Mouse (Mus musculus): ENCODE measurements around the gene Efcab6. TPM values are rescaled to one million over a fixed set of nuclear protein-coding genes. Genes with fewer than 3 reads are reported as not detected.

Gene Efcab6
- total RNA-seq, 2 experiments from 2014 or later, result not detected

DNA sequence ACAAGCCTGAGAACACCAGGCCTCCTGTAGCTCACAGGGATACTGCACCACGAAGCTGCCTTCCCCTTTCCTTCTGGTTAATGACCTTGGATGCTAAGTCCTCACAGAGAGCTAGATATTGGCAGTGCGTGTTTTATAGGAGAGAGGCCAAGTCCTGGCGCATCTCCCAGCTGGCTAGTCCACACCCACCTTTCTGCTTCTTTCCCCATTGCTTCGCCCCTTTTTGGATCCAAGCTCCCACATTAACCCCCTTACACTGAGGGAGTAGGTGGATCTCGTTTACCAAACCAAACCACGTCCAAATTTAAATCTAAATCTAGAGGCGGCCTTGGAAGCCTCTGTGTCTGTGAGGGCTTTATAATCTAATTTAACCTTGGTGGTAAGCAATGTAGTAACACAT, 170.9 kb downstream of the Efcab6 start:
- no peak for ATAC-seq (ENCODE audit: poor library complexity, severe bottlenecking)

DNA sequence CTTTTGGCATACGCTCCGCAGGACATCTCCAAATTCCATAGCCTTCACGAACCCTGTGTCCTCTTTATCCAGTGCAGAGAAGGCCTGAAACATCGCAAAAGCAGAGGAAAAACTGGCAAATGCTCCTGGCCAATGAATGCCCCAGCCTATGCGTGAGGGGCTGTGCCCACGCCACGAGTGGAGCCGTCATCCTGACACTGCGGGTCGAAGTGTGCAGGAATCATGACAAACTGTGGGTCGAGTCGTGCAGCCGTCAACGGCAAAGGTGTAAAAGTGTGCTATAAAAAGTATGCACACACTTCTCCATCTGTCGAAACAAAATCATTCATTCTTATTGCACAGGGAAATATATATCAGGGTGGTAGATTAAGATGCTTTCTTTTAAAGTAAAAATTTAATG, 172.3 kb downstream of the Efcab6 start:
- no peak for ATAC-seq (ENCODE audit: poor library complexity, severe bottlenecking)

DNA sequence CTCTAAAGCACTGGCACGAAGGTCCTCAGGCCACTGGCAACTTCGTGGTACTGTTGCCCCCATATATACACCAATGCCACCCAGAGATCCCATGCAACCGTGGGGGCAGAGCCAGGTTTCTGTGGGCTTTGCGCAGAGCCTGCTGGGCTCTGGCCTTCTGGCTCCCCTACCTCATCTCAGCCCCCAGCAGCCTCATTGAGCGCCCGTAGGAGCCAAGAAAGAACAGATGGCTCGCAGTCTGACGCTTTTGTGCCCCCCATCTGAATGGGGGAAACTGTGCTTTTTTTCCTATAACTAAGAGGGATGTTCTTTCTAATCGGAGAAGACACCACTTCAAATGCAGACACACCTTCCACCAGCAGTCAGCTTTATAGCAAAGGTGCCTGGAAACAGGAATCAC, 180.9 kb downstream of the Efcab6 start:
- ATAC-seq (ENCODE audit: poor library complexity, severe bottlenecking), result no peak

DNA sequence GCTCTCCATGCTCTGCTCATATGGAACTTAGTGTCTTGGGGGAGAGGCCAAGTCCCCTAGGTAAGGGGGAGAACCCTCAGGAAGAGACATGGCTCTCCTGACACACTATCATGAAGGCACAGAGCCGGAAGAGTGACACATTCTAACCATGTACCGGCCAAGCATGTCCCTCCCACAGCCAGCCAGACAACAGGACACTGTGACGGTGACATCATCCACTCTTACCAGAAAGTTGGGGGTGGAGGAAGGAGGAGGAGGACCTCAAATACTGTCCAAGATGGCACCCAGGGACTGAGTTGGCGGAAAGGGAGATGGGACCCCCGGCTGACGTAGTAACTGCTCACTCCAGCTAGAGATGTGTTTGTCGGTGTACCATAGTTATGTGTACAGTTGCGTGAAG, 181.4 kb downstream of the Efcab6 start:
- no peak for ATAC-seq (ENCODE audit: poor library complexity, severe bottlenecking)

DNA sequence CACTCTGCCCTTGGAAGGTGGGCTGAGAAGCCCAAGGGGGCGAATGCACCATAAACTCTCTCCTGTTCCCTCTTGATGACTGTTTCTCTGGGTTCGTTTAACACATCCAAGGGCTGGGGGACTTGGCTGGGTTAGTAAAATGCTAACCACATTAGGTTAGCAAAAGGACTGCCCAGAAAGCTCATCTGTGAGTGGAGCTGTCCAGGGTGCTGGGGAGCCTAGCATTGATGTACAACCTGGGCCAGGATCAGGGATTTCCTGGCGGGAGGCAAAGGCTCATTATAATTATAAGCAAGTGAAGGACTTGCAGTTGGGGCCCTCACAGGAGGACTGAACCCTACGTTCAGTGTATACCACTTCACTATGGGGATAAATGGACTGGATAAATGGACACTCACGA, 185.3 kb downstream of the Efcab6 start:
- no peak for ATAC-seq (ENCODE audit: poor library complexity, severe bottlenecking)

DNA sequence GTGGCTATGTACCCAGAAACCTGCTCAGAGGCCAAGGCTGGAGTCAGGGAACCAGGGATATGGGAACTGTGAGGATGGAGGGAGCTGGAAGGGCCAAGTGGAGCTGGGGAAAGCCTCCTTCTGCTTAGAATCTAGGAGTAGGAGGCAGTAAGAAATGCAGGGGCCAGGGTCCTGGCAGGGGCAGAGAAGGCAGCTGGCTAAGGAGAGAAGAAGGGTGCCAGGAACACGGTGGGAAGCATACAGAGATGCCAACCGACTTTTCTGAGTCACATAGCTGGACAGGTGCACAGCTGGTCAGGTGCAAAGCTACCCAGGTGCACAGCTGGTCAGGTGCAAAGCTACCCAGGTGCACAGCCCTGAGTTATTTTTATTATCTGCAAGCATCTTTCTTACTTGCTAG, 187.3 kb downstream of the Efcab6 start:
- ATAC-seq (ENCODE audit: poor library complexity, severe bottlenecking), result no peak

DNA sequence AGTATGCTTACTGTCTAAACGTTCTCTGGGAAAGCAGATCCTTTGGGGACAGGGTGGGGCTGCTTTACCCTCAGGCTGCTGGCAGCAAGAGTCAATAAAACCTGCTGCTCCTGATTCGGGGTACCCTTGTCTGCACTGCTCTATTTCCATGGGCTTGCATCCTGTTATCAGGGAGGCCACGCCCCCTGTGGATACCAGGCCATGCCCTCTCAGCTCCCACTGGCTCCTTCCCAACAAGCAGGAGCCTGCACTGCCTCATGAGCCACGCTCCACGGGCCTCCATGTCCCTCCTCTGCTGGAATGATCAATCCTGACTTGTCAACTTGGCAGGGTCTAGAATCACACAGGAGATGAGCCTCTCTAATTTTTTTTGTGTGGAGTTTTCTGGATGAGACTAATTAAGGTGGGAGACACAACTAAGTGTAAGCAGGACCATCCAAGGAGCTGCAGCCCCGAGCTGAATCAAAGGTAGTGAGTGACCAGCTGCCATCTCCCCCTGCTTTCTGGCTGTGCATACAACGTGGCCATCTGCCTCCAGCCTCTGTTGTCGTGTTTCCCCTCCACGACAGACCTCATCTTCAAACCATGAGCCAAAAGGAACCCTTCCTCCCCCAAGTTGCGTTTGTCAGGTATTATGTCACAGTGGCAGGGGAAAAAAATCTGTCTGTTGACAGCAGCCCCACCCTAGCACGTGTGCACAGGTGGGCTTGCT, 187.9 kb downstream of the Efcab6 start:
- ATAC-seq (ENCODE audit: poor library complexity, severe bottlenecking), result no peak

DNA sequence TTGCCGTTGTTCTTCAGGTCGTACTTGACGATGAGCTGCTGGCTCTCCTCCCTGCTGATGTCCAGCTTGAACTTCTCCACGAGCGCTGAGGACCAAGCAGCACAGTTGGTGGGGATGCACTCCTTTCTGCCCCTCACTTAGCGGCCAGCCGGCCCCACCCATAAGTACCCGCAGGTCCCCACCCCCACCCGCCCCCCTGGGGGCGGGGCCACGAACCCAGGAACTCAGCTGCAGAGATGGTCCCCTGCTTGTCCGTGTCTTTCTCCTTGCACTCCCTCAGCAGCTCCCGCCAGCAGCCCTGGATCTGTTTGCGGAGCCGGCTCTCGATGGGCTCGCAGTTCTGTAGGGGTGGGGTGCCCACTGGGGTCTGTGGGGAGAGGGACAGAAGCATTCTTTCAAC, 194.2 kb downstream of the Efcab6 start:
- no peak for ATAC-seq (ENCODE audit: poor library complexity, severe bottlenecking)

DNA sequence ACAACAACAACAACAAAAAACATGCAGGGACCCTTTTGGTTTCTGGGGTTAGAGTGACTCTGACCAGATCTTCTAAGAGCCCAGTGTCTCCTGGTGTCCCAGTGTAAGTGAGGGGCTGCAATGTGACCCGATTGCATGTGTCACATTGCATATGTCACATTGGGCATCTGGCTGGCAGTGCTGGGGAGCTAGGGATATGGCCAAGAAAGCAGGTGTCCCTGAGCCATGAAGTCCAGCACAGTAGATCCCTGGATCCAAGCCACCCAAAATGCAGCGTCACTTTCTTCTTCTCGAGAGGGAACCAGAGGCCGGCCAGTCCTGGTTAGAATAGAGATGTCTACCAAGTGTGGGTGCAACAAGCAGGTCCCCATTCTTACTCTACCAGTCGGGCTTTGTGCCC, 199.6 kb downstream of the Efcab6 start:
- no peak for ATAC-seq (ENCODE audit: poor library complexity, severe bottlenecking)

DNA sequence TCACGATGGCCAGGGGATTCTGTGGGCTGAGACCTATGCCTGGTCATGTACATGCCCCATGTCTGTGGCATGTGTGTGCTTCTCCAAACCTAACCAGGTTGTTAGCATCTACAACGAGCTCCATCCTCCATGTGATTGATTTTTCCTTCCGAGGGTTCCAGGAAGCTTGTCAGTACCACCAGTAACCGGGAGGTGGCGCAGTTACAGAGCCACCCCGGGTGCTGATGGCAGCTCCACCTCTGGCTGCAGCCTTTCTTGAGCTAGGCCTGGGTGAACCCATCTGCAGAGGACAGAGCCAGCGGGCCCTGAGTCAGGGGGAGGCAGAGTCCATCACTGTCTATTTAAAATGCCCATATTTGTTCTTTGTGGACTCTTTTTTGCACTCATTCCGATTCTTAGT, 208.1 kb downstream of the Efcab6 start:
- no peak for ATAC-seq (ENCODE audit: poor library complexity, severe bottlenecking)

DNA sequence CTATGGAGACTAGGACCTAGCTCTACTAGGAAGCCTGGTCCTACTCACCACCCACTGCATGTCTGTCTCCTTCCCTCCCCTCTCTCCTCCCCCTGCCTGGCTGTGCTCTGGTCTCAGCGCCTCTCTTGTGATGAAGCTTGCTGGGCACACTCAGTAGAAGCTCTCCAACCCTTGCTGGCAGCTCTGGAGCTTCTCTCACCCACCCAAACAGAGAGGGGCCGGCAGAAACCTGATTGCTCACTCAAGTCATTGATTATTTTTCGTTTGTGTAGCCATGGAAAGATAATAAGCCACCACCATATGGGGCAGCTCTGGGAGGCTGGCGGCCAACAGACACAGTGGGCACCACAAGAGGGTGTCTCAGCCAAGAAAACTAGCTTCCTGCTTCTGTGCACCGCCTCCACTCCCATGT, 211.8 kb downstream of the Efcab6 start:
- no peak for ATAC-seq (ENCODE audit: poor library complexity, severe bottlenecking)

DNA sequence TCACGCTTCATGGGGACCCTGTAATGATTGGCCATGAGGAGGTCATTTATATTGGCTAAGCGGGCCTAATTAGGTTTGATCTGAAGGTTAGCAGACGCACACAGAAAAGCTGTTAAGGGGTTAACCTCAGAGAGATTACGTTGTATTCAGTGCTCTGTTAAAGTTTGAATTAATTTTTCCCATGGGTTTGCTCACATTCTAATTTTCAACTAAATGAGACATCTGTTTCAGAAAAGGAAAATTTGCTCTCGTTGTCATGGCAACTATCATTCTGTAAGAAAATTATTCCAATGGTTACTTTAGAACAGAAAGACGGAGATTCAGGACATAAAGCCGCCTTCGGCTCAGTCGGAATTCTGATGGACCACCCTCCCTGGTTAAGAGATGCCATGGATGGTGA, 217.0 kb downstream of the Efcab6 start:
- no peak for ATAC-seq (ENCODE audit: poor library complexity, severe bottlenecking)

DNA sequence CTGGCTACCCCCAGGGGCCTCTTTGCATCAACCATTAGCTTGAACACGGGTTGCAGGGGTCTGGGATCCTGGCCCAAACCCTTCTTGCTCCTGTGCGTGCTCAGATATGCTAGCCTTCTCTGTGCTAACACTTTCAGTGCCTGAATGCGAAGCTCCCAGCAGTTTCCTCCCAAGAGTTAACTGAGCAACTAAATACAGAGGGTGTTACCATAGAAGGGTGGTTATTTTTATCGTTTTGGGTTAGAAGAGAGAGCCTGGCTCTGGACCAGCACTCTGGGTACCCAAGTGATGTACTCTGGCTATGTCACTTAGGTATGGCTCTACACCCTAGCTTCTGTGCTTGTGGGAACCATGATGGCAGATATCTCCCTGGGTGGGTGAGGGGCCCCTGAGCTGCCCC, 217.7 kb downstream of the Efcab6 start:
- no peak for ATAC-seq (ENCODE audit: poor library complexity, severe bottlenecking)

DNA sequence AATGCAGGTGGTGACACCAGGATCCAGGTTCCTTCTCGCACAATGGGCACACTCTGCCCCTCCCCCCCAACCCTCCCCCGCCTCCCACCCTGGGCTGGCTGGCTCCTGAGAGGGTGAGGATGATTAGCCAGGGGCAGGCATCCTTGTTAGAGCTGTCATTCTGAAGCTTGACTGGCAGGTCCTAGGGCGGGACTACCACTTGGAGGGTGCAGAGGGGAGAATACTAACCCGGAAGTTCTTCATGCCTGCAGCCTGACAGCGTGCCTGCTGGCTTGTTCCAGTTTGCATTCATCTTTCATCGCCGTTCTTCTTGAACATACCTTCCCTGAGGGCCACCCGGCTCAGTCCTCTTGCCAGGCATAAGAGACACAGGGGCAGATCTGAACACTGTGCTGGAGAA, 218.6 kb downstream of the Efcab6 start:
- ATAC-seq (ENCODE audit: poor library complexity, severe bottlenecking), result no peak

DNA sequence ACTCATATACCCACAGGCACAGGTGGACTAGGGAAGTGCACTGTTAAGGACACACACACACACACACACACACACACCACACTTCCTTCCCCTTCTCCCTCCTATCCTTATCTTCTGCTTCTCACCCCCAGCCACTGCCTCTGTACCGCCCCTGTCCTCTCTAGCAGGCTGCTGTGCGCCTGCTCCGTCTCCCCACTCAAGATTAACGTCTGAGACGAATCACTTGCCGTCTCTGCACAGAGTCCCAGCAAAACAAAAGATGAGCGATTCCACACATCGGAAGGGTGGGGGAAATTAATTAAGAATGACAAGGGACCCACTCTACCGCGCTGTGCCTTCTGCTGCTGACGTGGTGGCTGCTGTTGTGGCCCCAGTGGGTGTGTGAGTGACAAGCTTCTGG, 219.4 kb downstream of the Efcab6 start:
- ATAC-seq (ENCODE audit: poor library complexity, severe bottlenecking), result no peak

DNA sequence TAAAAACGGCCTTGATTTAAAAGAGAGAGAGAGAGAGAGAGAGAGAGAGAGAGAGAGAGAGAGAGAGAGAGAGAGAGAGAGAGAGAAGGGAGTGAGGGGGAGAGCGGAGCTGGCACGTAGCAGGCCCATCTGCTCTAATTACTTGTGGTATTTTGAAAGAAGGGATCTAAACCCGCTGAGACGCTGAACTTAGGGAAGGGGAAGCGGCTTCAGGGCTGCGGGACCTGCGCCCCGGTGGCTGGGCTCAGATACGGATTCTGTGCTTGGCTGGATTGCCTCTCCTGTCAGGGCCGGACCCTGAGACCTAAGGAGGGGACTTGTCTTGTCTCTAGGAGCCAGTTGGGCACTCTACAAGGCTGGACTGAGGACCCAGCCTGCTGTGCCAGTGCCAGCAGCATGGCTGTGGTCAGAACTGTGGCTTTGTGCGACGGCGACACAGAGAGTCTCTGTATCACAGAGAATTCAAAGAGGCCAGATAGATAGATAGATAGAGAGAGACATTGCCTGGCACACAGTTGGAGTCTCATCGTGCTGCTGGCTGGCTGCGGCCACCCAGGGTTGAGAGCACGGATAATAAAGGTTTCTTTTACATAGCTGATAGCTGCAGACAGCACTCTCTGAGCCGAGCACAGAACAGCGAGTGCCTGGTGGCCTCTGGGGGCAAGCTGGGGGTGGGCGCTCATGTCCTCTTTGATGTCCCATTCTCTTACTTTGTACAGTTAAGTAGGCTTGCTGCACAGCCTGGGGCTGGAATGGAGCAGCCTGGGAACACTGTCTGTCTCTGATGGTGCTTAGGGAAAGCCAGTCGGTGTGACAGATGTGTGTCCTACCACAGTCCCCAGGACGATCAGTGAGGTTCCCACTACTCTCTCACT, 222.0 kb downstream of the Efcab6 start:
- no peak for ATAC-seq (ENCODE audit: poor library complexity, severe bottlenecking)

DNA sequence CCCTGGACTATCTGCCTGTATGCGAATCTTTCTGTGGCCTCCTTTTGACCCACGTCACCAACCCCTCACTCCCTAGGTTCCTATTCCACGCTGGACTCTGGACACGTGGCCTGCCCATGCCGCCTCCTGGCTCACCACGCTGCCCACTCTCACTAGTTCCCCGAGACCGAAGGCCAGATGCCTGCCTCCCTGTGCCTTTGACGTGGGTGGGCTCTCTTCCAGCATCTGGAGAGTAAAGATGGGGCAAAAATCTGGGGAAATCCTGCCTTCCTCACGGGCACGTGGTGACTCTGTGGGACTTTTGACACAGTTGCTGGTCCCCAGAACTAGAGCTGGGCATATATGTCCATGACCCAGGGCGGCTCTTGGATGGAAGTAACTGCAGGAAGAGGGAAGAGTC, 222.8 kb downstream of the Efcab6 start:
- ATAC-seq (ENCODE audit: poor library complexity, severe bottlenecking), result no peak

DNA sequence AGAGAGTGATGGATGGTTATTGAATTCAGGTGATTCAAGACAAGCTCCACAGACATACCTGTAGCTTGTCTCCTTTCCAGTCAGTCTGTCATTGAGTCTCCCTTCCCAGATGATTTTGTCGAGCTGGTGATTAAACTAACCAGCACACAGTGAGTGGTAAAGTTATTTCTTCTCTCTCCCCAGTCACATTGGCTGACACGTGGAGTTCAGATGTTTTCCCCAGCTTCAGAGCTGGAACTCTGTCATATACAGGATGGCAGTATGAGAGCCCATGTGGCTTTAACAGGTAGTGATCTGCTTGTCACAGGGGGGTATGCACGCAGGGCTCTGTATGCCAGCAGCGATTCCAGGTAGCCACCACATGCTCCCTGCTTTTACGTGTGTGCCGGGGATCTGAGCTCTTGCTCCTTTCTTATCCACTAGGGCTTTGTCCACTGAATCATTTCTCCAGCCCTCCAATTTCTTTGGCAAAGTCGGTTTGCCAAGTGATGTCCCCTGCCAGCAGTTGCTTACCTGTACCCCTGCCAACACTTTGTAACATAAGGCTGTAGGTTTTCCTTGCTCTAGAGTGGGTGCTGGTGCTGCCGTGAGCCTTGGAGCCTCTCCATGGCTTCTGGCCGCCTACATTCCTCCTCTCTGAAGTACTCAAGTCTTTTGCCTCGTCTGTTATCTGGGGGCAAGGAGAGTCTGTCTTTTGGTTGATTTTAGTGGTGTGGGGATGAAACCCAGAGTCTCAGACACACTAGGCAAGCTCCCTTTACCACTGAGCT, 224.0 kb downstream of the Efcab6 start:
- no peak for ATAC-seq (ENCODE audit: poor library complexity, severe bottlenecking)

DNA sequence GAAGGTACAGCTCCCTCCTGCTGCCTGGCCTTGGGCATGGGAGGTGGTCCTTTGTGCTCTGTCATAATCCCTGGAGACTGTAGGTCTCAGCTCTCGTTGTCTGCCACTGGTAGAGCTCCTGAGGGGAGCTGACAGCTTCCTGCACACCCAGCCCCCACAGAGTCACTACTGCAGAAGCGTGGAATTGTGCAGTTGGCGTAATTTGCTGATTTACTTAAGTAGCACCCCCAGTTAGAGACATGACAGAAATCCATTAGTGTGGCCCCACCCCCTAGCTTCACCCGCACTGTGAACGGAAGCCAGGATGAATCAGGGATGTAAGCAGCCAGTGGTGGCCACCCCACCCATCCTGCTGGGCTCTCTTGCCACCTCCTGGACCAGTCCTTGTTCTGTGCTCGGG, 232.9 kb downstream of the Efcab6 start:
- no peak for ATAC-seq (ENCODE audit: poor library complexity, severe bottlenecking)

DNA sequence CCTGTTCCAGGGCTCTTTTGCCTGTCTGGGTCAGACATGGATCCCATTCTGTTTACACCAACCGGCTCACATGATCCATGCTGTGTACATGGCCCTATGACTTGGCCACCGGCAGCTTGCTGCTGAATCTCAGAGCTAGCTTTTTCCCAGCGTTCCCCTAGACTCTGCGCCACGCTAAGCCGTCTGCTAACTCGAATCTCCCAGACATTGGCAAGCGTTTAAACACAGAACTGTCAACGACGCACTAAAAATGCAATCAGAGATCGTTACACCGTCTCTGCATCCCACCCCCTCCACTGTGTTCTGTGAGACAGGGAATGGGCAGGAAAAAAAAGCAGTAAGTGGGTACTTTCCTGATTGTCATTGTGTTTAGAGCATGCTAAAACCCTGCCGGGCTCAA, 236.0 kb downstream of the Efcab6 start:
- ATAC-seq (ENCODE audit: poor library complexity, severe bottlenecking), result no peak

DNA sequence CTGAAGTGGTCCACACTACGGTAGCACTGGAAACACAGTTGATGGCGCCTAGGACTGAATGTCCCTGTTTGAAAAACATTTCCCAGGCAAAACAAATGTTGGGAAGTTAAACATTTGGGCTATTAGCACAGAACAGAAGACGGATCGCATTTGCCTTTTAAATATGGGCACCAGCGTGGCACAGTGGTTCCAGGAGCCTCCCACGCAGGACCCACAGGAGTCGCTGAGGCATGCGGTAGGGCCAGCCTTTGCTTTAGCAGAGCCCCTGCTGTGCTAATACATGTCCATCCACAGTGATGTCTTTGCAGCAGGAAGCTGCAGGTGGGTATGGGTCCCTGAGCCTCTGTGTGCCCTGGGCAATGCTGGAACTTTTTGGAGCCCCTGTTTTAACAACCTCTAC, 237.2 kb downstream of the Efcab6 start:
- no peak for ATAC-seq (ENCODE audit: poor library complexity, severe bottlenecking)
